Mouse (Mus musculus): Measurements from ENCODE around the gene Btg2. TPM values are rescaled to one million over a fixed set of nuclear protein-coding genes. Genes with fewer than 3 reads are reported as not detected.

Btg2 gene
- total and polyA plus RNA-seq, 2 experiments from 2014 or later = 8.9 to 19.8 TPM

DNA sequence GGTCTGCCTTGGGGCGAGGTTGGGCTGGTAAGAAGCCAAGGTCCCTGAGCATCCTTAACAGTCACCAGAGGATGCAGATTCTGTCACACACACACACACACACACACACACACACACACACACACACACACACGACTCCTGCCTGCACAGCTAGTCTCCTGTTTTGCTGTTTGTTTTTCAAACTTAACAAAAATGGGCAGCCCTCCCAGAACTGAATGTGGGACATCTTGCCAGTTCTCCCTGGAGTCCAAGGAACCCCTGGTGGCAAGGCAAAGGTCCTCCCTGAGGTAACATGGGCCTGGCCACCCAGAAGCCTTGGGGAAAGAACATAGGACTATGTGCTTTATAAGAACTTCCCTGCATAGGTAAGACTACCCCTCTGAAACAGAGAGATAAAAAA, 37.0 kb downstream of the Btg2 start:
- no peak overlapping the region for H3K27ac ChIP-seq (ENCODE audit: low read depth, low read length)
- WGBS = 58% methylated on average over 2 of the region's 2 CpGs
- no peak overlapping the region for H3K4me3 ChIP-seq (ENCODE audit: low read depth, low read length)
- no peak overlapping the region for H3K9ac ChIP-seq (replicated peaks; ENCODE audit: low read length, poor library complexity, severe bottlenecking)
- no peak overlapping the region for H3K4me2 ChIP-seq (ENCODE audit: low read depth, low read length, poor library complexity, severe bottlenecking)
- H3K9me3 ChIP-seq (ENCODE audit: low read length) = no peaks in the 10 kb centered on the region
- DNase-seq (ENCODE audit: low spot score) (no peak), ATAC-seq (ENCODE audit: low FRiP score) (no peak)
- no peaks in the 10 kb centered on the region for H3K27me3 ChIP-seq (ENCODE audit: insufficient read depth, low read length)
- TF ChIP-seq CTCF (IDR thresholded peaks at IDR 0.05) = no peak
- no peaks in the 10 kb centered on the region for H3K4me1 ChIP-seq (ENCODE audit: insufficient read depth, low read length)
- no peaks in the 10 kb centered on the region for H3K36me3 ChIP-seq (ENCODE audit: insufficient read depth, low read length)

DNA sequence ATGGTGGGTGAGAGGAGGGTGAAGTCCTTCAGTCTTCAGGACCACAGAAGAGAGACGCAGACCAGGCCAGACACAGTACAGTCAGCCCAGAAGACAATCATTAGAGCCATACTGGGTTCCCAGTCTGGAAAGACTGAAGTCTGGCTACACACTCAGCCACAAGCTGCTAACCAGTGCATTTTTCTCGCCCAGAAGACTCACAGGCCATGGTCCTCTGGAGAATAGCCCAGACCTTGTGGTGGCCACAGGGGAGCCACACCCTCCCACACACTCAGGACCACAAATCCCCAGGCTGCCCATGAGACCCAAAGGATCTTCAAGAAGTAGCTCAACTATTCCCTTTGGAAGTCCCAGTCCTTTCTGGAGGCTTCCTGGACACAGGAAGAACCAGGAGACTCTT, 39.6 kb downstream of the Btg2 start:
- Histone ChIP-seq H3K9me3 (ENCODE audit: low read length) (no peaks in the 10 kb centered on the region), H3K36me3 (ENCODE audit: insufficient read depth, low read length) (no peaks in the 10 kb centered on the region), H3K9ac (replicated peaks; ENCODE audit: low read length, poor library complexity, severe bottlenecking) (no peak overlapping the region), H3K4me1 (ENCODE audit: insufficient read depth, low read length) (no peaks in the 10 kb centered on the region), H3K4me2 (ENCODE audit: low read depth, low read length, poor library complexity, severe bottlenecking) (no peak overlapping the region), H3K4me3 (ENCODE audit: low read depth, low read length) (no peak overlapping the region), H3K27me3 (ENCODE audit: insufficient read depth, low read length) (no peaks in the 10 kb centered on the region), H3K27ac (ENCODE audit: low read depth, low read length) (no peak overlapping the region)
- 84% methylated on average over 2 of the region's 2 CpGs for WGBS
- DNase-seq (ENCODE audit: low spot score) = no peak
- no peak for TF ChIP-seq CTCF (IDR thresholded peaks at IDR 0.05)
- no peak for ATAC-seq (ENCODE audit: low FRiP score)

GRCm38 (mm10) chr1:134038336-134038735, 40.6 kb downstream of the Btg2 start:
- no peak overlapping the region for H3K27ac ChIP-seq (ENCODE audit: low read depth, low read length)
- DNase-seq (ENCODE audit: low spot score) (no peak), ATAC-seq (ENCODE audit: low FRiP score) (no peak)
- H3K4me1 ChIP-seq (ENCODE audit: insufficient read depth, low read length) = no peaks in the 10 kb centered on the region
- no peak overlapping the region for H3K4me2 ChIP-seq (ENCODE audit: low read depth, low read length, poor library complexity, severe bottlenecking)
- no peak for TF ChIP-seq CTCF (IDR thresholded peaks at IDR 0.05)
- H3K4me3 ChIP-seq (ENCODE audit: low read depth, low read length) = no peak overlapping the region
- WGBS = 69% methylated on average over 4 of the region's 4 CpGs
- H3K36me3 ChIP-seq (ENCODE audit: insufficient read depth, low read length) = no peaks in the 10 kb centered on the region
- H3K27me3 ChIP-seq (ENCODE audit: insufficient read depth, low read length) = no peaks in the 10 kb centered on the region
- no peak overlapping the region for H3K9ac ChIP-seq (replicated peaks; ENCODE audit: low read length, poor library complexity, severe bottlenecking)
- H3K9me3 ChIP-seq (ENCODE audit: low read length) = no peaks in the 10 kb centered on the region

DNA sequence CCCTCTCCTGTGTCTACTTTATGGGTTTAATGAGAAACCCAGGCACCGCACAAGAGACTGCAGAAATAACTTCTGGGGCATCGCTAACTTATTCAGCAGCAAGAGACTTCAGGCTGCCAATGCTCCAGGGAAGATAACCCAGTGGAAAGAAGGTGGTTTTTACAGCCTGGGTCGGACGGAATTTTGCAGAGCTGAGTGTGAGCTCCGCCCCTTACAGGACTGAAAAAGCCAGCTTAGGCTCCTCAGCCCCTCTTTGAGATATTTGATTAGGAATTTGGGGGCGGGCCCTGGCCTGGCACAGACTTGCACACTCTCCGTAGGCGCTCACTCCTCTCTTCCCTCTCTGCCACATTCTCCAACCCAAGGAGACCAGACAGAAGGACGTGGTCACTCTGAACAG, 41.7 kb downstream of the Btg2 start, which contains the start of gene Fmod:
Fmod (plus strand) TSS at position 83 of the 400 bp plus-strand sequence.
- H3K27ac ChIP-seq (ENCODE audit: low read depth, low read length) = no peak within 1 kb of the TSS
- H3K9ac ChIP-seq (replicated peaks; ENCODE audit: low read length, poor library complexity, severe bottlenecking) = no peak within 1 kb of the TSS
- TF ChIP-seq CTCF (IDR thresholded peaks at IDR 0.05) = no peak
- no peak within 1 kb of the TSS for H3K4me3 ChIP-seq (ENCODE audit: low read depth, low read length)
- no peak within 1 kb of the TSS for H3K4me2 ChIP-seq (ENCODE audit: low read depth, low read length, poor library complexity, severe bottlenecking)
- no peaks in the 10 kb centered on the region for H3K4me1 ChIP-seq (ENCODE audit: insufficient read depth, low read length)
- no peaks in the 10 kb centered on the region for H3K27me3 ChIP-seq (ENCODE audit: insufficient read depth, low read length)
- H3K9me3 ChIP-seq (ENCODE audit: low read length) = no peaks in the 10 kb centered on the region
- no peak for DNase-seq (ENCODE audit: low spot score)
- H3K36me3 ChIP-seq (ENCODE audit: insufficient read depth, low read length) = no peaks in the 10 kb centered on the region
- 51% methylated on average over 9 of the region's 9 CpGs for WGBS
- ATAC-seq (ENCODE audit: low FRiP score) = no peak

- H3K4me3 ChIP-seq (ENCODE audit: low read depth, low read length) = no peak overlapping the region
- DNase-seq (ENCODE audit: low spot score) (no peak), ATAC-seq (ENCODE audit: low FRiP score) (no peak)
- peak; percentile 33; the same call in 1 of the 2 replicates for TF ChIP-seq CTCF (IDR thresholded peaks at IDR 0.05)
- H3K36me3 ChIP-seq (ENCODE audit: insufficient read depth, low read length) = no peaks in the 10 kb centered on the region
- H3K27me3 ChIP-seq (ENCODE audit: insufficient read depth, low read length) = no peaks in the 10 kb centered on the region
- no peak overlapping the region for H3K27ac ChIP-seq (ENCODE audit: low read depth, low read length)
- H3K9me3 ChIP-seq (ENCODE audit: low read length) = no peaks in the 10 kb centered on the region
- 63% methylated on average over 2 of the region's 2 CpGs for WGBS
- H3K4me2 ChIP-seq (ENCODE audit: low read depth, low read length, poor library complexity, severe bottlenecking) = no peak overlapping the region
- no peaks in the 10 kb centered on the region for H3K4me1 ChIP-seq (ENCODE audit: insufficient read depth, low read length)
- H3K9ac ChIP-seq (replicated peaks; ENCODE audit: low read length, poor library complexity, severe bottlenecking) = no peak overlapping the region
These were observed 42.4 kb downstream of the Btg2 start for GRCm38 (mm10) chr1:134036492-134036891.

DNA sequence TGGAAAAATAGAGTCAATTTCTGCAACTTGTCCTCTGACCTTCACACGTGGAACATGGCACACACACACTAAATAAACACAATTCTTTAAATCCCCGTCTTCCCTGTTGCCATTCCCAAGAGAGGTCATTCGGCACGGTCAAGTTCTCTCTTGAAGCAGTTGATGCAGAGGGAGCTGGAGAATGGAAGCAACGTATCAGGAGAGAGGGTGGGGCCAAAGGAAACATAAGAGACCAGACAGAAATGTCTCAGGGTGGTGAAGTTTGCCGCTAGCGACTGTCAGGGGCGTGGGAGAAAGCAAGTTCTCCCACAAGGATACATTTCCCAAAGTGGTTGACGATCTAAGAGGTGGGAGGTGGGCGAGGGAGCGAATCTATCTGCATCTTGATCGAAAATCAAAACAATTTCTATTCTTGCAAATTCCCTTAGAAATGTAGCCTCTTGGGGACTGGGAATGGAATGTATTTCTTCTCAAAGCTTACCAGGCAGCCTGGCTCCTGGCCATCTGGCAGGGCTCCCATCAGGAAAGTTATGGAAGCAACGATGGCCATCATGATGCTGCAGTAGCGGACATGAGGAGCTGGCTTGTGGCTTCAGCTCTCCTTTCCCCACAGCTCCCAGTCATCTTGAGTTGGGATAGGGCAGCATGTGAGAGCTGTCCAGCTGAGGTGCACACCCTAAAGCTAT, 50.6 kb downstream of the Btg2 start:
- 77% methylated on average over 14 of the region's 14 CpGs for WGBS
- TF ChIP-seq CTCF (IDR thresholded peaks at IDR 0.05) = no peak
- no peak overlapping the region for H3K9ac ChIP-seq (replicated peaks; ENCODE audit: low read length, poor library complexity, severe bottlenecking)

More for the DNA sequence above, 50.6 kb downstream of the Btg2 start:
- Histone ChIP-seq H3K27ac (ENCODE audit: low read depth, low read length) (no peak overlapping the region), H3K4me2 (ENCODE audit: low read depth, low read length, poor library complexity, severe bottlenecking) (no peak overlapping the region), H3K27me3 (ENCODE audit: insufficient read depth, low read length) (no peaks in the 10 kb centered on the region), H3K9me3 (ENCODE audit: low read length) (no peaks in the 10 kb centered on the region), H3K4me3 (ENCODE audit: low read depth, low read length) (no peak overlapping the region), H3K36me3 (ENCODE audit: insufficient read depth, low read length) (no peaks in the 10 kb centered on the region), H3K4me1 (ENCODE audit: insufficient read depth, low read length) (no peaks in the 10 kb centered on the region)
- ATAC-seq (ENCODE audit: low FRiP score) = no peak
- no peak for DNase-seq (ENCODE audit: low spot score)
